Mouse (Mus musculus) B cell, adult 2 months (primary cell): ENCODE measurements around the gene Hsf4.

Experiments
- DNase-seq, 2 experiments: peaks; one replicate each; pipeline ENCODE4 v3.0.0; 2022

Hsf4 gene

GRCm38 (mm10) chr8:105259721-105260320 lies 9.8 kb upstream of the Hsf4 start:
- DNase-seq, result peak; percentile 83 to 88

DNA sequence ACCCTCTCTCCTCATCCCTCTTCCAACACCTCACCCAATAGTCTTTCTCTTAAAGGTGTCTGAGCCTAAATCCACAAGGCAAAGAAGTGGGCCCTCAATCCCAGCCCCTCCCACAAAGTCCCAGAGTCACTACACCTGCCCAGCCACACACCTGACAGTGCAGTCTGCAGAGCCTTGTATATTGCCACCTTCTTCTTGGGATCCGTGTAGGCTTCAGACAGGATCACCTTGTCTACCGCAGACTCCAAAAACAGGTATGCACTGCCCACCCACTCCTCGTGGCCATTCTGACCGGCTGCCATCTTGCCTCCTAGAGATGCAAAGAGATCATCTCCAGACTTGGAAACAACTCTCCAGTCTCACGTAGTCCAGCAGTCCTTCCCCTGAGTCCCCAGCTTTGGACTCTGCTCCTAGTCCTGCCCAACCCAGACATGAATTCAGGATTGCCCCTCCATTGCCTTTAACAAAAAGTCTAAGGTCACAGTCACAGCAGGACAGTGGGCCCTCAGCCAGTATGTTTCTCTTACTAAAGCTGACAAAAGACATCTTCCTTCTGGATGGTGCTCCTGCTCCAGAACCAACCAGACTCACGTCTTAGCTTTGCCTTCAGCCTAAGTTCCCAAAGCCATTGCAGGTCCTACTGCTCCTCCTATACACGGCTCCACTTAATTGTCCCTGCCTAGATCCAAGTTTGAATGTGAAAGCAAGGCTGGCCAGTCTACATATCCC lies 9.1 kb upstream of the Hsf4 start:
- no peak for DNase-seq

- DNase-seq, result no peak
Measured at GRCm38 (mm10) chr8:105261326-105261980, 8.1 kb upstream of the Hsf4 start.

GRCm38 (mm10) chr8:105263244-105263912 lies 6.2 kb upstream of the Hsf4 start:
- no peak for DNase-seq

- peak; percentile 78 to 79 for DNase-seq
Measured at GRCm38 (mm10) chr8:105264024-105264982, 5.3 kb upstream of the Hsf4 start, which contains the start of the genes Tradd and Fbxl8. Gene Tradd, minus strand, starts transcription at chr8:105264609. Gene Fbxl8, plus strand, starts transcription at chr8:105264648.

DNA sequence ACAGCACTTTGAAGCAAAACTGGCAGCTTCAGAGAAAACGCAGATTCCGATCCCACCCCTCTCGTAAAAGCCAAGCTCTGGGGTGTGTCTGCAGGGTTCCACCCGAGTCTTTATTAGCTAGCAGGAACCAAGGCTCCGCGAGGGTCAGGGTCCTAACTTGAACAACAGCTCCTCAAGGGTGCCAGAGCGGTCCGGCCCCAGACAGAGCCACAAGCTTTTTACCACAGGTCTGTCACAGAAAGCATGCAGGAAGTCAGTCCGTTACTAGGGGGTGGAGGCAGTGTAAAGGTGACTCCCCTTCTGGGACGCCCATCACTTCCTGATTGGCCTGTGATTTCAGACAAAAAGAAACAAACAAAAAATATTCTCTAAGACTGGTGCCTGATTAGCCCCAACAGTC lies 4.5 kb upstream of the Hsf4 start:
- peak; percentile 69 to 76 for DNase-seq

DNA sequence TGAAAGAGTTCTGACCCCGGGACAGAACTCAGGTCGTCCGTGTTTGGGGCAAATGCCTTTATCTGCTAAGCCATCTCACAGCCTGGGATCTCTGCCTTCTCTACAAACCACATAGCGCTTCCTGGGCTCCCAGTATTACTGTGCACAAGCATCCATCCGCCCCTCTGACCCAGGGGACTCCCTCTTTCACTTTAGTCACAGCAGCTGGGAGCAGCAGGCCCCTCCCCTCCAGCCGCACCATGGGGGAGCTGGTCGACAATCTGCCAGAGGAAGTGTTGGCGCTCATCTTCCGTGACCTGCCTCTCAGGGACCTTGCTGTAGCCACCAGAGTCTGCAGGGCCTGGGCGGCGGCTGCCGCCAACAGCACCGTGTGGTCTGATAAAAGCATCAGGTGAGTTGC lies 2.8 kb upstream of the Hsf4 start:
- peak; percentile 57 to 67 for DNase-seq

GRCm38 (mm10) chr8:105268342-105269074 lies 1.1 kb upstream of the Hsf4 start:
- no peak for DNase-seq

DNA sequence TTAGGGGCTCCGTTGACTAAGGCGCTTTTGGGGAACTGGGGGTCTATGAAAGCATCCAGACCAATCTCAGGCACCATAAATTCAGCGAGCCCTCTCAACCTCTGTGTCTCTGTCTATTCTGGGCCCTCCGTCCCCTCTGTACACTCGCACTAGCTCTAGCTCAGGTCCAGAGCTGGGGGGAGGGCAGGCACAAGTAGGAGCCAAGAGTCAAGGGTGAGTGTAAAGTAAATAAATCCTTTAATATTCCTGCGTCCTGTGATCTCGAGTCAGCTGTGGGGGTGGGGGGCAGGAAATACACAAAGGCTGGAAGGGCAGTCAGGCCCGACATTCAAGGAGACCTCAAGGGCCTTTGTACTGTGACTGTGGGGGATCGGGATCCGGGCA lies 534 bp upstream of the Hsf4 start:
- DNase-seq, result no peak

GRCm38 (mm10) chr8:105270101-105270915 lies 707 bp downstream of the Hsf4 start:
- peak in 1 of 2 experiments; percentile 36 for DNase-seq

- DNase-seq, result no peak
Measured at GRCm38 (mm10) chr8:105270916-105271186, 1.2 kb downstream of the Hsf4 start.

GRCm38 (mm10) chr8:105275387-105275786 lies 5.8 kb downstream of the Hsf4 start:
- no peak for DNase-seq

DNA sequence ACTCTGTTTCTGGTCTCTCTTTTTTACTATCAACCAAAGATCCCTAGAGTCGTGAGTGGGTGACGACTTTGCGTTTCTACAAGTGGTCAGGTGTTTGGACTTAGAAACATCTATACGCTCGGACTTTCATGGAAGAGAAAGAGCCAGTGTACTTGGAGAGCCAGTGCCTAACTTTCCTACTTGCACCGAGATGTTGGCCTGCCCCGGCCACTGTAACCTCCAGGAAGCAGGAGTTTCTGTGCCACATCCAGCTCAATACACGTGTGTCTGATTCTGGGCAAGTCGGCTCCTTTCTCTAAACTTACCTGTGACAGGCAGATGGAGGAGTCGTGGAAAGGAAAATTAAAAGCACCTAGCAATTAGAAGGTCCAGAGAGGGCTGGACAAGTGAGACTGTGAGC lies 6.2 kb downstream of the Hsf4 start, which contains the start of gene Nol3:
Gene Nol3 (plus strand): TSS at position 301 of the 400 bp plus-strand sequence.
- DNase-seq, result no peak

DNA sequence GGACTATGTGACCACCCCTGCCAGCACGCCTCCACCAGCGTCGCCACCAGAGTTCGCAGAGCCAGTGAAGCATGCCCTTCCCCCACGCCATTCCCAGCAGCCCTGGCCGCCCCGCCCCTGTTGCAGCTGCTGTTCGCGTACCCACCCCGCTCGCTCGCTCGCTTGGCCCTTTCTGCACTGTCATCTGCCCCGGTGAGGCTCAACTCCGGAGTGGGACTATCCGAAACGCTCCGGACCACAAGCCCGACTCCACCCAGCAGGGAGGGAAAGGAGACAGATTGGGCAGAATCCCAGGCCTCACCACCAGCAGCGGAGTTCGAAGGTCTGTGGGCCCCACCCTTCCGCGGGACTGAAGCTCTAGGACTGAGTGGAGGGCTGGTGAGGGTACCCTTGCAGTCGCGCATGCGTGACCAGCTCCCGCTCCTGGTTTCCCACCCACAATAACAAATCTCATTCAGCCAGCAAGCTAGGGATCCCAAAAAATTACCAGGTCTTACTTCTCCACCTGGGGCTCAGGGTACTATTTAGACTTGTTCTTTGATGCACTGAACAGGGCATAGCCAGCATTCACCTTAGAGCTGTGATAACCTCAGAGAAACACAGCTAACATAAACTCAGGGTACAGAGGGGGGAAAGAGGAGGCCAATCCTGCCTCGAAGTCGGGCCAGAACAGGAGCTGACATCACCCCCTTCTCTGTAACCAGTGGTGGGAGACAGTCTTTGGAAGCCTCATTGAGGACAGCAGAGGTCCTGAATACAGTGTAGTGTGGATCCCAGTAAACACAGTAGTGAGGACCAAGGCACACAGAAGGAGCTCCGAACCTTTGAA lies 6.9 kb downstream of the Hsf4 start:
- peak; percentile 30 to 32 for DNase-seq

- DNase-seq, result peak; percentile 44 to 45
Measured at GRCm38 (mm10) chr8:105278911-105279334, 9.3 kb downstream of the Hsf4 start.

- DNase-seq, result no peak
Measured at GRCm38 (mm10) chr8:105280567-105280966, 11.0 kb downstream of the Hsf4 start.

GRCm38 (mm10) chr8:105281821-105282220 lies 12.2 kb downstream of the Hsf4 start:
- no peak for DNase-seq

- no peak for DNase-seq
Measured at GRCm38 (mm10) chr8:105282239-105282638, 12.6 kb downstream of the Hsf4 start.

DNA sequence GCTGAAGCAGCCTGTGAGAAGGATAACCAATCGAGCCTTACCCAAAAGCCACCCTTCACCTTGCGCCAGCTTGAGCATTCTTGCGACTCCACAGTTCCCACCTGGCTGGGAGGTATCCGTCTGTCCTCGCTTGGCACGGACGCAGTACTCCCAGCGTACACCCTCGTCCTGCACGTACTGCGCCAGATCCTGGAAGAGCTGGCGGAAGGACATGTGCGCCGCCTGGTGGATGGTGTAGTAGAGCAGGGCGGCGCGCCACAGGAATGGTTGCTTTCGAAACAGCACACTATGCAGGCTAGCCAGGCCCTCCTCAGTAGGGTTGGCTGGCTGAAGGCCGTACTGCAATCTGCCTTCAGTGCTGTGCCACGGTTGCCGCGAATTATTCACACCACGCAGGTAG lies 13.5 kb downstream of the Hsf4 start:
- DNase-seq, result peak; percentile 53 to 59

- no peak for DNase-seq
Measured at GRCm38 (mm10) chr8:105285514-105285913, 15.9 kb downstream of the Hsf4 start.
